Mouse (Mus musculus) lung, adult 2 months (tissue): Measurements from ENCODE around the gene Dpm3. TPM values are rescaled to one million over a fixed set of nuclear protein-coding genes. Genes with fewer than 3 reads are reported as not detected.

ENCODE experiments used
- DNase-seq: peaks from one replicate; pipeline ENCODE4 v3.0.0; 2022
- H3K4me1 ChIP-seq: fragments of 200-500 bp; 2 replicates; pipeline ENCODE4 v1.6.1; 2011; ENCODE audit warnings: low read length; ENCODE audit not compliant: control insufficient read depth, insufficient read depth
- H3K4me3 ChIP-seq: fragments of 200-500 bp; replicated peaks from 2 replicates; pipeline ENCODE3; 2011; ENCODE audit warnings: low read depth, mild to moderate bottlenecking, control low read depth, low read length; ENCODE audit errors: extremely low read depth
- CTCF ChIP-seq: fragments of 200-500 bp; IDR thresholded peaks from 2 replicates; pipeline ENCODE4 v1.5.1; 2011; ENCODE audit warnings: mild to moderate bottlenecking, low read length, control low read depth; ENCODE audit not compliant: insufficient read depth
- POLR2A ChIP-seq: fragments of 200-500 bp; IDR thresholded peaks from 2 replicates; pipeline ENCODE4 v1.6.1; 2011; ENCODE audit warnings: low read depth, mild to moderate bottlenecking, control low read depth, low read length, borderline replicate concordance; ENCODE audit errors: extremely low read depth
- WGBS: fragments of 180-500 bp; shearing (Covaris S2); methylation state at CpG from one replicate; pipeline ENCODE4 v1.1.7; 2018; 5-methylcytosine and 5-hydroxymethylcytosine counted together
- polyA plus RNA-seq: library from polyadenylated mRNA; depleted of rRNA; stranded (reverse); fragments of >200 nt; gene quantifications from 2 replicates; pipeline ENCODE4 v1.2.3, GENCODE M21; 2012

Dpm3 gene
- polyA plus RNA-seq, 1 experiment: 411 TPM

- DNase-seq: no peak
- no peak overlapping the region for H3K4me3 ChIP-seq
- TF ChIP-seq CTCF (no peak), POLR2A (no peak)
- H3K4me1 ChIP-seq: peaks cover 6% of the 10 kb centered on the region
- 24% methylated on average over 8 of the region's 8 CpGs for WGBS
Observed at GRCm38 (mm10) chr3:89219546-89219945, 39.6 kb upstream of the Dpm3 start.

- no peak for TF ChIP-seq CTCF
- no peak for TF ChIP-seq POLR2A
- WGBS: 78% methylated on average over 5 of the region's 5 CpGs
- Histone ChIP-seq H3K4me1 (peaks cover 2% of the 10 kb centered on the region), H3K4me3 (no peak overlapping the region)
- DNase-seq: no peak
Observed at GRCm38 (mm10) chr3:89221167-89221566, 38.0 kb upstream of the Dpm3 start.

GRCm38 (mm10) chr3:89224796-89225195 is 34.4 kb upstream of the Dpm3 start:
- TF ChIP-seq POLR2A: no peak
- no peak for TF ChIP-seq CTCF
- WGBS: 61% methylated on average over 11 of the region's 11 CpGs
- peaks cover 4% of the 10 kb centered on the region; the same call in 1 of the 2 replicates for H3K4me1 ChIP-seq
- no peak overlapping the region for H3K4me3 ChIP-seq
- DNase-seq: no peak

GRCm38 (mm10) chr3:89225321-89225815 is 33.8 kb upstream of the Dpm3 start:
- H3K4me1 ChIP-seq: peaks cover 4% of the 10 kb centered on the region; the same call in 1 of the 2 replicates
- WGBS: 65% methylated on average over 12 of the region's 12 CpGs
- no peak overlapping the region for H3K4me3 ChIP-seq
- TF ChIP-seq CTCF (no peak), POLR2A (no peak)
- no peak for DNase-seq

- TF ChIP-seq CTCF: no peak
- TF ChIP-seq POLR2A: no peak
- DNase-seq: no peak
- no peak overlapping the region for H3K4me3 ChIP-seq
- 54% methylated on average over 4 of the region's 4 CpGs for WGBS
- peaks cover 4% of the 10 kb centered on the region; the same call in 1 of the 2 replicates for H3K4me1 ChIP-seq
Observed at GRCm38 (mm10) chr3:89225918-89226317, 33.2 kb upstream of the Dpm3 start.

- TF ChIP-seq CTCF (no peak), POLR2A (no peak)
- 59% methylated on average over 11 of the region's 11 CpGs for WGBS
- H3K4me1 ChIP-seq: peaks cover 4% of the 10 kb centered on the region; the same call in 1 of the 2 replicates
- no peak for DNase-seq
- H3K4me3 ChIP-seq: no peak overlapping the region
Observed at GRCm38 (mm10) chr3:89226361-89226760, 32.8 kb upstream of the Dpm3 start.

GRCm38 (mm10) chr3:89226900-89227299 is 32.3 kb upstream of the Dpm3 start, which contains the start of gene Mtx1:
Mtx1 (minus strand) TSS chr3:89227088.
- WGBS: 7% methylated on average over 19 of the region's 21 CpGs
- TF ChIP-seq CTCF (no peak), POLR2A (no peak)
- Histone ChIP-seq H3K4me3 (peak within 1 kb of the TSS; percentile 55), H3K4me1 (peaks cover 4% of the 10 kb centered on the region; the same call in 1 of the 2 replicates)
- peak; percentile 20 for DNase-seq

GRCm38 (mm10) chr3:89227307-89228179 is 31.6 kb upstream of the Dpm3 start:
- peak overlapping the region; percentile 55 for H3K4me3 ChIP-seq
- WGBS: 6% methylated on average over 41 of the region's 41 CpGs
- DNase-seq: peak; percentile 91
- H3K4me1 ChIP-seq: peaks cover 4% of the 10 kb centered on the region; the same call in 1 of the 2 replicates
- TF ChIP-seq CTCF: no peak
- peak; percentile 69; the same call in 1 of the 2 replicates for TF ChIP-seq POLR2A

- WGBS: under 1% methylated on average over 20 of the region's 20 CpGs
- peak; percentile 92 for DNase-seq
- H3K4me3 ChIP-seq: peak overlapping the region; percentile 59
- peaks cover 4% of the 10 kb centered on the region; the same call in 1 of the 2 replicates for H3K4me1 ChIP-seq
- peak; percentile 76 for TF ChIP-seq CTCF
- TF ChIP-seq POLR2A: peak; percentile 52; the same call in 1 of the 2 replicates
Observed at GRCm38 (mm10) chr3:89228180-89228549, 31.0 kb upstream of the Dpm3 start.
